Comparison of ENCODE assay signal across 16 mouse cellular contexts in genomic region chr11:117356937-117357336, GRCm38 (mm10).
"Had no signal": no experiment of that assay in that cellular context is flagged by ENCODE, and none has a peak within 500 bp of the region (broad histone marks: within the 10 kb centered on the region; RNA-seq: fewer than 3 reads in every experiment).

No protein-coding gene starts in this region.

- H3K27ac ChIP-seq: lung, embryonic 15.5 days; macrophage; midbrain, embryonic 13.5 days; midbrain, embryonic 15.5 days; neural tube, embryonic 12.5 days; stomach, embryonic 15.5 days; stomach, postnatal 0 days had no signal

- H3K9ac ChIP-seq: liver, postnatal 0 days; lung, embryonic 15.5 days; midbrain, embryonic 13.5 days; midbrain, embryonic 15.5 days; neural tube, embryonic 12.5 days; stomach, embryonic 15.5 days had no signal

- H3K27me3 ChIP-seq: lung, embryonic 15.5 days; megakaryocyte, embryonic 14.5 days; midbrain, embryonic 13.5 days; midbrain, embryonic 15.5 days; neural tube, embryonic 12.5 days; stomach, embryonic 15.5 days had no signal

- H3K4me1 ChIP-seq: midbrain, embryonic 13.5 days; midbrain, embryonic 15.5 days; neural tube, embryonic 12.5 days had no signal

- DNase-seq: liver, postnatal 0 days; lung, adult 2 months; lung, postnatal 14 days; lung, postnatal 36 days; right cerebral cortex, postnatal 14 days; thymus, postnatal 14 days had no signal

- H3K4me2 ChIP-seq: lung, embryonic 15.5 days; midbrain, embryonic 11.5 days; midbrain, embryonic 13.5 days; midbrain, embryonic 15.5 days; neural tube, embryonic 12.5 days; stomach, embryonic 15.5 days had no signal

- H3K4me3 ChIP-seq: lung, embryonic 15.5 days; megakaryocyte, embryonic 14.5 days; midbrain, embryonic 13.5 days; midbrain, embryonic 15.5 days; neural tube, embryonic 12.5 days; stomach, embryonic 15.5 days had no signal

- ATAC-seq: liver, postnatal 0 days; lung, postnatal 0 days; midbrain, embryonic 15.5 days had no signal

- H3K9me3 ChIP-seq: lung, embryonic 15.5 days; midbrain, embryonic 13.5 days; midbrain, embryonic 15.5 days; neural tube, embryonic 12.5 days; stomach, embryonic 15.5 days had no signal
